Mouse (Mus musculus) heart, adult 8-10 months (tissue): ENCODE measurements around the gene Eif2d. TPM values are rescaled to one million over a fixed set of nuclear protein-coding genes. Genes with fewer than 3 reads are reported as not detected.

ENCODE experiments used
- DNase-seq: peaks from one replicate; pipeline ENCODE4 v3.0.0; 2022; ENCODE audit warnings: low spot score
- total RNA-seq, 4 experiments: library from RNA; stranded (reverse); gene quantifications; 2 replicates each; pipeline ENCODE4 v1.2.4; 2022

Eif2d gene
- total RNA-seq, 4 experiments from 2014 or later = 34.1 to 41.0 (median 37.0) TPM

GRCm38 (mm10) chr1:131212956-131213355 lies 60.0 kb downstream of the Eif2d start:
- DNase-seq = no peak

GRCm38 (mm10) chr1:131213361-131213760 lies 60.4 kb downstream of the Eif2d start:
- no peak for DNase-seq

GRCm38 (mm10) chr1:131218933-131219332 lies 66.0 kb downstream of the Eif2d start:
- DNase-seq = no peak

- no peak for DNase-seq
Observed at GRCm38 (mm10) chr1:131221822-131222590, 69.0 kb downstream of the Eif2d start.

- no peak for DNase-seq
Observed at GRCm38 (mm10) chr1:131223345-131223744, 70.4 kb downstream of the Eif2d start.

GRCm38 (mm10) chr1:131224848-131225471 lies 72.0 kb downstream of the Eif2d start:
- DNase-seq = no peak

GRCm38 (mm10) chr1:131228225-131228624 lies 75.2 kb downstream of the Eif2d start:
- no peak for DNase-seq

- no peak for DNase-seq
Observed at GRCm38 (mm10) chr1:131228659-131229058, 75.7 kb downstream of the Eif2d start.

GRCm38 (mm10) chr1:131233527-131233926 lies 80.5 kb downstream of the Eif2d start:
- no peak for DNase-seq

- DNase-seq = no peak
Observed at GRCm38 (mm10) chr1:131236077-131236476, 83.1 kb downstream of the Eif2d start.

Other genes with a start within 250 kb of the Eif2d start
- not detected for gene Il20, start 241.7 kb upstream of the Eif2d start, total RNA-seq
- not detected for gene Il19, start 213.1 kb upstream of the Eif2d start, total RNA-seq
- not detected for gene Il10, start 133.3 kb upstream of the Eif2d start, total RNA-seq
- 100 to 1,000 TPM; 303 to 326 (median 315) TPM for gene Mapkapk2, start 55.4 kb upstream of the Eif2d start, total RNA-seq
- gene Dyrk3, start 14.8 kb upstream of the Eif2d start, total RNA-seq = under 1 TPM; 0.25 to 0.71 (median 0.53) TPM
- 1 to 10 TPM; 1.4 to 2.6 (median 1.5) TPM for gene Rassf5, start 92.1 kb downstream of the Eif2d start, total RNA-seq
- gene Ikbke, start 126.4 kb downstream of the Eif2d start, total RNA-seq = 1 to 10 TPM in 3 of 4 experiments, under 1 TPM in 1; 0.95 to 1.4 (median 1.1) TPM